Mouse (Mus musculus): ENCODE data around the gene Sclt1. TPM values are rescaled to one million over a fixed set of nuclear protein-coding genes. Genes with fewer than 3 reads are reported as not detected.

The Sclt1 gene
- polyA plus RNA-seq, 1 experiment, result 10.4 TPM

GRCm38 (mm10) chr3:41609071-41609470, 133.2 kb downstream of the Sclt1 start:
- Histone ChIP-seq H3K27ac (ENCODE audit: insufficient read depth, low read depth, low read length) (no peak overlapping the region), H3K4me1 (ENCODE audit: control insufficient read depth, insufficient read depth, low read length) (no peaks in the 10 kb centered on the region), H3K4me3 (ENCODE audit: insufficient read depth, low read length) (no peak overlapping the region)
- TF ChIP-seq CTCF (IDR thresholded peaks at IDR 0.05; ENCODE audit: low read depth, low read length) (no peak), POLR2A (IDR thresholded peaks at IDR 0.05; ENCODE audit: borderline replicate concordance, low read depth, low read length) (no peak)

GRCm38 (mm10) chr3:41607467-41607866, 134.8 kb downstream of the Sclt1 start:
- no peak overlapping the region for H3K27ac ChIP-seq (ENCODE audit: insufficient read depth, low read depth, low read length)
- no peak overlapping the region for H3K4me3 ChIP-seq (ENCODE audit: insufficient read depth, low read length)
- no peaks in the 10 kb centered on the region for H3K4me1 ChIP-seq (ENCODE audit: control insufficient read depth, insufficient read depth, low read length)
- TF ChIP-seq CTCF (IDR thresholded peaks at IDR 0.05; ENCODE audit: low read depth, low read length) (no peak), POLR2A (IDR thresholded peaks at IDR 0.05; ENCODE audit: borderline replicate concordance, low read depth, low read length) (no peak)

GRCm38 (mm10) chr3:41607050-41607449, 135.3 kb downstream of the Sclt1 start:
- TF ChIP-seq POLR2A (IDR thresholded peaks at IDR 0.05; ENCODE audit: borderline replicate concordance, low read depth, low read length) (no peak), CTCF (IDR thresholded peaks at IDR 0.05; ENCODE audit: low read depth, low read length) (no peak)
- H3K4me3 ChIP-seq (ENCODE audit: insufficient read depth, low read length), result no peak overlapping the region
- no peaks in the 10 kb centered on the region for H3K4me1 ChIP-seq (ENCODE audit: control insufficient read depth, insufficient read depth, low read length)
- H3K27ac ChIP-seq (ENCODE audit: insufficient read depth, low read depth, low read length), result no peak overlapping the region

- TF ChIP-seq POLR2A (IDR thresholded peaks at IDR 0.05; ENCODE audit: borderline replicate concordance, low read depth, low read length) (no peak), CTCF (IDR thresholded peaks at IDR 0.05; ENCODE audit: low read depth, low read length) (no peak)
- no peak overlapping the region for H3K27ac ChIP-seq (ENCODE audit: insufficient read depth, low read depth, low read length)
- H3K4me3 ChIP-seq (ENCODE audit: insufficient read depth, low read length), result no peak overlapping the region
- H3K4me1 ChIP-seq (ENCODE audit: control insufficient read depth, insufficient read depth, low read length), result no peaks in the 10 kb centered on the region
Observed at GRCm38 (mm10) chr3:41606330-41606664, 136.0 kb downstream of the Sclt1 start.

- no peaks in the 10 kb centered on the region for H3K4me1 ChIP-seq (ENCODE audit: control insufficient read depth, insufficient read depth, low read length)
- no peak overlapping the region for H3K27ac ChIP-seq (ENCODE audit: insufficient read depth, low read depth, low read length)
- no peak overlapping the region for H3K4me3 ChIP-seq (ENCODE audit: insufficient read depth, low read length)
- TF ChIP-seq POLR2A (IDR thresholded peaks at IDR 0.05; ENCODE audit: borderline replicate concordance, low read depth, low read length) (no peak), CTCF (IDR thresholded peaks at IDR 0.05; ENCODE audit: low read depth, low read length) (no peak)
Observed at GRCm38 (mm10) chr3:41605601-41606329, 136.5 kb downstream of the Sclt1 start.

- H3K27ac ChIP-seq (ENCODE audit: insufficient read depth, low read depth, low read length), result no peak overlapping the region
- no peak overlapping the region for H3K4me3 ChIP-seq (ENCODE audit: insufficient read depth, low read length)
- TF ChIP-seq CTCF (IDR thresholded peaks at IDR 0.05; ENCODE audit: low read depth, low read length), result no peak
- no peak for TF ChIP-seq POLR2A (IDR thresholded peaks at IDR 0.05; ENCODE audit: borderline replicate concordance, low read depth, low read length)
- H3K4me1 ChIP-seq (ENCODE audit: control insufficient read depth, insufficient read depth, low read length), result no peaks in the 10 kb centered on the region
Observed at GRCm38 (mm10) chr3:41604629-41605321, 137.5 kb downstream of the Sclt1 start.

- TF ChIP-seq CTCF (IDR thresholded peaks at IDR 0.05; ENCODE audit: low read depth, low read length) (no peak), POLR2A (IDR thresholded peaks at IDR 0.05; ENCODE audit: borderline replicate concordance, low read depth, low read length) (no peak)
- Histone ChIP-seq H3K27ac (ENCODE audit: insufficient read depth, low read depth, low read length) (no peak overlapping the region), H3K4me3 (ENCODE audit: insufficient read depth, low read length) (no peak overlapping the region), H3K4me1 (ENCODE audit: control insufficient read depth, insufficient read depth, low read length) (no peaks in the 10 kb centered on the region)
Observed at GRCm38 (mm10) chr3:41603470-41604019, 138.8 kb downstream of the Sclt1 start.

- Histone ChIP-seq H3K4me1 (ENCODE audit: control insufficient read depth, insufficient read depth, low read length) (no peaks in the 10 kb centered on the region), H3K27ac (ENCODE audit: insufficient read depth, low read depth, low read length) (no peak overlapping the region), H3K4me3 (ENCODE audit: insufficient read depth, low read length) (no peak overlapping the region)
- TF ChIP-seq POLR2A (IDR thresholded peaks at IDR 0.05; ENCODE audit: borderline replicate concordance, low read depth, low read length) (no peak), CTCF (IDR thresholded peaks at IDR 0.05; ENCODE audit: low read depth, low read length) (no peak)
Observed at GRCm38 (mm10) chr3:41602933-41603332, 139.4 kb downstream of the Sclt1 start.

GRCm38 (mm10) chr3:41601226-41602020, 140.9 kb downstream of the Sclt1 start:
- Histone ChIP-seq H3K4me3 (ENCODE audit: insufficient read depth, low read length) (no peak overlapping the region), H3K4me1 (ENCODE audit: control insufficient read depth, insufficient read depth, low read length) (no peaks in the 10 kb centered on the region), H3K27ac (ENCODE audit: insufficient read depth, low read depth, low read length) (no peak overlapping the region)
- no peak for TF ChIP-seq CTCF (IDR thresholded peaks at IDR 0.05; ENCODE audit: low read depth, low read length)
- TF ChIP-seq POLR2A (IDR thresholded peaks at IDR 0.05; ENCODE audit: borderline replicate concordance, low read depth, low read length), result no peak

Measured in bone marrow macrophage, adult 2 months (primary cell).